Mouse (Mus musculus): ENCODE measurements at regions not wholly inside any gene's neighbourhood (a gene's known extent, or its start where the extent isn't known, plus 50 kb on each side); places are given as distances from the start of the nearest gene placed in this dataset.

GRCm38 (mm10) chr13:51921550-51921949 lies 75.1 kb downstream of the Gadd45g start:
- Histone ChIP-seq H3K9ac (no peak overlapping the region), H3K27ac (peak overlapping the region; percentile 68), H3K4me3 (replicated peaks; ENCODE audit: low read length) (no peak overlapping the region), H3K4me1 (replicated peaks; ENCODE audit: control insufficient read depth, insufficient read depth, low read length) (peaks cover 51% of the 10 kb centered on the region), H3K36me3 (replicated peaks; ENCODE audit: control insufficient read depth, insufficient read depth) (no peaks in the 10 kb centered on the region), H3K9me3 (ENCODE audit: control insufficient read depth, low read length) (no peaks in the 10 kb centered on the region), H3K4me2 (replicated peaks) (no peak overlapping the region), H3K27me3 (ENCODE audit: control insufficient read depth, insufficient read depth, low read length) (0 out of 2 replicates have a peak, but pooled peaks cover 4% of the 10 kb centered on the region)
- ATAC-seq (ENCODE audit: low FRiP score) (no peak), DNase-seq (ENCODE audit: low spot score) (no peak)
- 14% methylated on average over 5 of the region's 5 CpGs for WGBS

GRCm38 (mm10) chr13:51926764-51927163 lies 80.3 kb downstream of the Gadd45g start:
- 26% methylated on average over 10 of the region's 10 CpGs for WGBS
- peaks cover 7% of the 10 kb centered on the region for H3K27me3 ChIP-seq (ENCODE audit: control insufficient read depth, insufficient read depth, low read length)
- no peak overlapping the region for H3K4me3 ChIP-seq (replicated peaks; ENCODE audit: low read length)
- ATAC-seq (ENCODE audit: low FRiP score) (no peak), DNase-seq (ENCODE audit: low spot score) (no peak)
- H3K9me3 ChIP-seq (ENCODE audit: control insufficient read depth, low read length) = no peaks in the 10 kb centered on the region
- peaks cover 9% of the 10 kb centered on the region for H3K4me1 ChIP-seq (replicated peaks; ENCODE audit: control insufficient read depth, insufficient read depth, low read length)
- H3K36me3 ChIP-seq (replicated peaks; ENCODE audit: control insufficient read depth, insufficient read depth) = no peaks in the 10 kb centered on the region
- H3K9ac ChIP-seq = no peak overlapping the region
- H3K27ac ChIP-seq = no peak overlapping the region
- no peak overlapping the region for H3K4me2 ChIP-seq (replicated peaks)

DNA sequence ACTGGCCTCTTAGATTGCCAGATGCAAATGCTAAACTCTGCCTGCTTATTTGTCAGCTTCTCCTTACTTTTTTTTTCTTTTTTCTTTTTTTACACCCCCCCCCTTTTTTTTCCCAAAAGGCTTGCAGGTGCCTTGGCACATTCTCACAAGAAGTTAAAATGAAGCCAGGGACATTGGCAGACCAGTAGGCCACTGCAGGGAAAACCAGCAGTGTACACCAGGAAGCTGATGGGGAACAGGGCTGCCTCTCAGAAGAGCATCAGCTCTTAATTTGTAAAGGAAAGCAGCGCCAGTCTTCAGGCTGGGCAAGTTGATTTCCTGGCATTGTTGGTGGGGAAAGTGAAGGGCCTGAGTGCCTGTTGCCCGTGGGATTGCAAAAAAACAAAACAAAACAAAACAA lies 83.3 kb downstream of the Gadd45g start:
- whole genome bisulfite sequencing = 61% methylated on average over 2 of the region's 2 CpGs
- peaks cover 9% of the 10 kb centered on the region for H3K4me1 ChIP-seq (replicated peaks; ENCODE audit: control insufficient read depth, insufficient read depth, low read length)
- H3K9ac ChIP-seq = no peak overlapping the region
- DNase-seq (ENCODE audit: low spot score) (no peak), ATAC-seq (ENCODE audit: low FRiP score) (no peak)
- no peak overlapping the region for H3K4me3 ChIP-seq (replicated peaks; ENCODE audit: low read length)
- H3K27ac ChIP-seq = no peak overlapping the region
- no peaks in the 10 kb centered on the region for H3K36me3 ChIP-seq (replicated peaks; ENCODE audit: control insufficient read depth, insufficient read depth)
- no peak overlapping the region for H3K4me2 ChIP-seq (replicated peaks)
- H3K27me3 ChIP-seq (ENCODE audit: control insufficient read depth, insufficient read depth, low read length) = peaks cover 7% of the 10 kb centered on the region
- no peaks in the 10 kb centered on the region for H3K9me3 ChIP-seq (ENCODE audit: control insufficient read depth, low read length)

DNA sequence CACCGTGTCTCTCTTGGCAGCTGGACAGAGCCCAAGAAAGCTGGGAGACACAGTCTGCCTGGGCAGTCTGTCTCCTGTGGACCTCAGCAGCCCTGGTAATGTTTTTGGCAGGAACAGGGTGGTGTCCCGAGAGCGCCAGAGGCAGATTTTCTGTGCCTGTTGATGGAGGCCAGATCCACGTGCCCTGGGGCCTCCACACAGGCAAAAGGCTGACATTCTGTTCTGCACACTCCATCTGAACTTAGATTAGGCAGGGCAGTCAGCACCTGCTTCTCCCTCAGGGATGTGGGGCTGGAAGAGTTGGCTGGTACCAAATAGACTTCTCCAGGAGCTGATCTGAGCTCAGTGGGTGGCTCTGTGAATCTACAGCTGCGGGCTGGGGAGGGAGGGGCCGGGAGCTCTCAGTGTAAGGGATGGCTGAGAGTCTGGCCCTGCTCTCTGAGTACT lies 83.8 kb downstream of the Gadd45g start:
- WGBS = 34% methylated on average over 6 of the region's 6 CpGs
- H3K4me2 ChIP-seq (replicated peaks) = no peak overlapping the region
- peak; percentile 27; the same call in 1 of the 2 replicates for ATAC-seq (ENCODE audit: low FRiP score)

GRCm38 (mm10) chr13:51930931-51931330 lies 84.5 kb downstream of the Gadd45g start:
- Histone ChIP-seq H3K36me3 (replicated peaks; ENCODE audit: control insufficient read depth, insufficient read depth) (no peaks in the 10 kb centered on the region), H3K27ac (no peak overlapping the region), H3K4me3 (replicated peaks; ENCODE audit: low read length) (no peak overlapping the region), H3K4me2 (replicated peaks) (no peak overlapping the region), H3K9me3 (ENCODE audit: control insufficient read depth, low read length) (no peaks in the 10 kb centered on the region), H3K27me3 (ENCODE audit: control insufficient read depth, insufficient read depth, low read length) (peaks cover 7% of the 10 kb centered on the region), H3K4me1 (replicated peaks; ENCODE audit: control insufficient read depth, insufficient read depth, low read length) (peaks cover 9% of the 10 kb centered on the region), H3K9ac (no peak overlapping the region)
- DNase-seq (ENCODE audit: low spot score) = no peak
- 85% methylated on average over 3 of the region's 3 CpGs for whole genome bisulfite sequencing
- no peak for ATAC-seq (ENCODE audit: low FRiP score)

More for the DNA sequence above, 83.8 kb downstream of the Gadd45g start:
- Histone ChIP-seq H3K27ac (no peak overlapping the region), H3K4me3 (replicated peaks; ENCODE audit: low read length) (no peak overlapping the region), H3K36me3 (replicated peaks; ENCODE audit: control insufficient read depth, insufficient read depth) (no peaks in the 10 kb centered on the region), H3K4me1 (replicated peaks; ENCODE audit: control insufficient read depth, insufficient read depth, low read length) (peaks cover 9% of the 10 kb centered on the region), H3K27me3 (ENCODE audit: control insufficient read depth, insufficient read depth, low read length) (peaks cover 7% of the 10 kb centered on the region), H3K9me3 (ENCODE audit: control insufficient read depth, low read length) (no peaks in the 10 kb centered on the region), H3K9ac (no peak overlapping the region)
- DNase-seq (ENCODE audit: low spot score) = no peak

DNA sequence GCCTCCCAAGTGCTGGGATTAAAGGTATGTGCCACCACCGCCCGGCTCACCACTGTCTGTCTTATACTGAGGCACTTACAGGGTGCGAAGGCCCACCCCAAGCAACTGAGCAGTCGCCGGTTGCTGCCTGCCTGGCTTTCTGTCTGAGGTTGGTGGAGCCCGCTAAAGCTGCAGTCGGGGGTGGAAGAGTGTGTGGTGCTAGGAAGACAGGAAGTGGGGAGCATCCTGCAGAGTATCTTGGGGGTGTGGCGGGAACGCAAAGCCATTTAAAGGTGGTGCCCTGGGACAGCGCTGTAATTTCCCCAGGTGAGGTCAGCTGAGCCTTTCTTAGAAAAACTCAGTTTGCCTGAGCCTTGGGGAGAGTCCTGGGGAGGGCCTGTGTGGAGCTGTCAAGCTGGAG lies 89.3 kb downstream of the Gadd45g start:
- Histone ChIP-seq H3K9me3 (ENCODE audit: control insufficient read depth, low read length) (no peaks in the 10 kb centered on the region), H3K4me2 (replicated peaks) (no peak overlapping the region), H3K27ac (no peak overlapping the region), H3K36me3 (replicated peaks; ENCODE audit: control insufficient read depth, insufficient read depth) (no peaks in the 10 kb centered on the region), H3K9ac (no peak overlapping the region), H3K4me3 (replicated peaks; ENCODE audit: low read length) (no peak overlapping the region), H3K27me3 (ENCODE audit: control insufficient read depth, insufficient read depth, low read length) (no peaks in the 10 kb centered on the region), H3K4me1 (replicated peaks; ENCODE audit: control insufficient read depth, insufficient read depth, low read length) (peaks cover 1% of the 10 kb centered on the region)
- ATAC-seq (ENCODE audit: low FRiP score) = no peak
- WGBS = 88% methylated on average over 10 of the region's 10 CpGs
- no peak for DNase-seq (ENCODE audit: low spot score)

GRCm38 (mm10) chr13:51936441-51936840 lies 90.0 kb downstream of the Gadd45g start:
- Histone ChIP-seq H3K4me2 (replicated peaks) (no peak overlapping the region), H3K36me3 (replicated peaks; ENCODE audit: control insufficient read depth, insufficient read depth) (no peaks in the 10 kb centered on the region), H3K4me1 (replicated peaks; ENCODE audit: control insufficient read depth, insufficient read depth, low read length) (no peaks in the 10 kb centered on the region), H3K27me3 (ENCODE audit: control insufficient read depth, insufficient read depth, low read length) (no peaks in the 10 kb centered on the region), H3K9ac (no peak overlapping the region), H3K27ac (no peak overlapping the region), H3K4me3 (replicated peaks; ENCODE audit: low read length) (no peak overlapping the region), H3K9me3 (ENCODE audit: control insufficient read depth, low read length) (no peaks in the 10 kb centered on the region)
- ATAC-seq (ENCODE audit: low FRiP score) (no peak), DNase-seq (ENCODE audit: low spot score) (no peak)
- WGBS = 89% methylated on average over 5 of the region's 5 CpGs

DNA sequence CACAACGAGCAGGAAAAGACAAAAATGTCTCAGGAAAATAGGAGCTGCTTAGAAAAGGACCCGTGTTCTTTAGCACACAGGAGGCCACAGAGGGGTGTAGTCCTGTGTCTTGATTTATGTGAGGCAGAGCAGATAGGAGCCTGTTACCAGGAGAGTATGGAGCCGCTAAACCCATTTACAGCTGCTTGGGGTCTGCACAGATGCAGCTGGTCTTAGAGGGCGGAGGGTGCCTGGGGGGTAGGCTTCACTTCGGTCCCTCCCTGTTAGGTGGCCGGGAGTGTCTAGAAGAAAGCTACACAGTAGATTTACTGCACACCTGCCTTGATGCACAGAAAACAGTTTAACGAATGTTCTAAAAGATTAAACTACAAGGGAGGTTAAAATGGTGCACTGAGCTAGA lies 91.4 kb downstream of the Gadd45g start:
- 66% methylated on average over 7 of the region's 7 CpGs for WGBS
- H3K27ac ChIP-seq = no peak overlapping the region
- H3K4me1 ChIP-seq (replicated peaks; ENCODE audit: control insufficient read depth, insufficient read depth, low read length) = no peaks in the 10 kb centered on the region
- ATAC-seq (ENCODE audit: low FRiP score) = no peak
- no peak for DNase-seq (ENCODE audit: low spot score)
- H3K9me3 ChIP-seq (ENCODE audit: control insufficient read depth, low read length) = no peaks in the 10 kb centered on the region
- H3K27me3 ChIP-seq (ENCODE audit: control insufficient read depth, insufficient read depth, low read length) = no peaks in the 10 kb centered on the region
- H3K36me3 ChIP-seq (replicated peaks; ENCODE audit: control insufficient read depth, insufficient read depth) = no peaks in the 10 kb centered on the region
- H3K9ac ChIP-seq = no peak overlapping the region
- no peak overlapping the region for H3K4me2 ChIP-seq (replicated peaks)
- no peak overlapping the region for H3K4me3 ChIP-seq (replicated peaks; ENCODE audit: low read length)

DNA sequence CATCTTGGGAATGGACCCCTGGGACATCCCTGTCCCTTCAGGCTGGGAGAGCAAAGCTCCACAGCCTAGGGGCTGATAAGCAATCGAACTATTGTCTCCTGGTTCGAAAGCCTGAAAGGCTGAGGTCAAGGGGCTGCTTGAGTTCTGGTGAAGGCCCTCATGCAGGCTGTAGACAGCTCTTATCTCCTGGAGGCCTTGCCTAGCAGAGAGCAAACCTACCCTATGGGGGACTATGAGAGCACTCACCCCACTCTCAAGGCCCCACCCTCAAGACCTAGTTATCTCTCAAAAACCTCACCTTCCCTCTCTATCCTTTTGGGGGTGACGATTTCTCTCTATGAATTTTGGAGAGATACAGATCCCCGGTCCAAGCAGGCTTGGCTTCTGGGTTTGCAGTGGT lies 92.8 kb downstream of the Gadd45g start:
- Histone ChIP-seq H3K9ac (no peak overlapping the region), H3K4me1 (replicated peaks; ENCODE audit: control insufficient read depth, insufficient read depth, low read length) (no peaks in the 10 kb centered on the region), H3K36me3 (replicated peaks; ENCODE audit: control insufficient read depth, insufficient read depth) (no peaks in the 10 kb centered on the region), H3K27me3 (ENCODE audit: control insufficient read depth, insufficient read depth, low read length) (no peaks in the 10 kb centered on the region), H3K9me3 (ENCODE audit: control insufficient read depth, low read length) (no peaks in the 10 kb centered on the region), H3K27ac (no peak overlapping the region), H3K4me3 (replicated peaks; ENCODE audit: low read length) (no peak overlapping the region), H3K4me2 (replicated peaks) (no peak overlapping the region)
- 92% methylated on average over 4 of the region's 4 CpGs for WGBS
- ATAC-seq (ENCODE audit: low FRiP score) = no peak
- no peak for DNase-seq (ENCODE audit: low spot score)

DNA sequence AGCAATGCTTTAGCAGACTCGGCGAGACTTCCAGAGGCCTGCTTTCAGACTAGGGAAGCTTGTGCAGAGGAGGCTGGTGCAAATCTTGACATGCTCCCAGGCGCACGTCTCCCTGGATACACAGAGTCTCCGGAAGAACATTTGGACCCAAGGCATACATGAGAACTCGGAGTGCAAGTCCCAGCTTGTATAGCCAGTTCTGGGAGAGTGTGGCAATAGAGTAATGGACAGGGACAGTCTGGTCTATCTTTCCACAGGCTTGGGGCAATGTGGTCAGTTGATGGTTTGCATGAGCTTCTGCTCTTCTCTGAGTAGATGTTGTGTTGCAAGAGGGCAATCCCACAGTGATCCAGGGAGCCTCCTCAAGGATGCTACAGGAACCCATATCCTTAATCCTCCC lies 93.2 kb downstream of the Gadd45g start:
- Histone ChIP-seq H3K27ac (no peak overlapping the region), H3K4me2 (replicated peaks) (no peak overlapping the region), H3K4me1 (replicated peaks; ENCODE audit: control insufficient read depth, insufficient read depth, low read length) (no peaks in the 10 kb centered on the region), H3K9ac (no peak overlapping the region), H3K4me3 (replicated peaks; ENCODE audit: low read length) (no peak overlapping the region), H3K9me3 (ENCODE audit: control insufficient read depth, low read length) (no peaks in the 10 kb centered on the region), H3K36me3 (replicated peaks; ENCODE audit: control insufficient read depth, insufficient read depth) (no peaks in the 10 kb centered on the region), H3K27me3 (ENCODE audit: control insufficient read depth, insufficient read depth, low read length) (no peaks in the 10 kb centered on the region)
- WGBS = 95% methylated on average over 6 of the region's 6 CpGs
- DNase-seq (ENCODE audit: low spot score) (no peak), ATAC-seq (ENCODE audit: low FRiP score) (no peak)
